Mouse (Mus musculus) adrenal gland, postnatal 36 days (tissue): ENCODE results near the gene Smim15. TPM values are rescaled to one million over a fixed set of nuclear protein-coding genes. Genes with fewer than 3 reads are reported as not detected.

ENCODE experiments used
- DNase-seq, 2 experiments: peaks; one replicate each; pipeline ENCODE4 v3.0.0; 2021; ENCODE audit warnings: mixed read lengths in 1 of 2
- total RNA-seq, 2 experiments: library from RNA; stranded (reverse); gene quantifications; 2 replicates each; pipeline ENCODE4 v1.2.3; 2021

Smim15 gene
- total RNA-seq, 2 experiments from 2014 or later: 42.4 to 49.5 TPM

GRCm38 (mm10) chr13:108062900-108063299 is 18.7 kb downstream of the Smim15 start:
- no peak for DNase-seq

DNA sequence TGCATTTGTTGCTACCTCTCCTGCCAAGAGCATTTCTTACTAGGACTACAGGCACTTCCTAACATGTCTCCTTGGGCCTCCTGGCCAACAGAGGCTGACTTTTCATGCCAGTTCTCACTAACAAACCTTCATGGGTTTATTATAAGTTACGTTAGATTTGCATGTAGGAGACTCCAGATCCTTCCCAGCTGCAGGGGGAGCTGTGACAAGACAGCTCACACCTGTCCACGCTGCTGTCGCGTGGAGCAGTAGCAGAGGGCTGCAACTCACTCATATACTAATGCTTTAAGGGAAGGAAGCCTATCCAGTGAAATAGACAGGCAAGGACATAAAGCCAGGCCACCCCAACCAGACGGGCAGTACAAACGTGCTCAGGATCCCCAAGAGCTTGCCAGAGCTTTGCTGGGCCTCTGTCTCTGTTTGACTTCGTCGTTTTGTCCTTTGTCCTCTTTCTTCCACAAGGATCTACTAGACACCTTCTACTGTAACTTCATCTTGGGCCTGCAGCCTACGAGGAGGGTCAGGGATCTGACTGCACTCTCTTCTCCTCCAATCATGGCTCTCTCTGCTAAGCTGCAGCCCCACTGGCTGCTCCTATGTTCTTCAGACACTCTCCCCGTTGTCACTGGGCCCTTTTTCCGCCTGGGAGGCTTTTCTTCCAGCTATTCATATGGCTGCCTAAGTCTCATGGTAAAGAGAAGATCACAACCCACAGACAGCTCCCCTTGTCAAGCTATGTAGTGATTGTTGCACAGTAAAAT is 19.3 kb downstream of the Smim15 start:
- no peak for DNase-seq

GRCm38 (mm10) chr13:108064331-108064730 is 20.1 kb downstream of the Smim15 start:
- DNase-seq: no peak

DNA sequence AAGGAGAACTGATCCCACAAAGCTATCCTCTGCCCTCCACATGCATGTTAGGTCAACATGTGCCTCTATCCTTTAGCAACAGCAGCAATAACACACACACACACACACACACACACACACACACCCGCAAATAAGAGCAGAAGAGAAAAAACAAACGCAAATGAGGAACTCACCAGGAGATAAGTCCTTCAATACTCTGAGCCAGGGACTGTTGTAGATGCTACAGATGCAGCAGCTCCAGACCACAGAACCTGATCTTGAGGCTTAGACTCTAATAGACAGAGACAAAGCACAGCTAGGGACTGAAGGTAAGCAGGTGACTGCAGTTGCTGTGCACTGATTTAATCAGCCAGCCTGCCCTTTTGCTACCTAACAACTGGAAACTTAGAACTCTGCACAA is 21.8 kb downstream of the Smim15 start:
- DNase-seq: no peak

DNA sequence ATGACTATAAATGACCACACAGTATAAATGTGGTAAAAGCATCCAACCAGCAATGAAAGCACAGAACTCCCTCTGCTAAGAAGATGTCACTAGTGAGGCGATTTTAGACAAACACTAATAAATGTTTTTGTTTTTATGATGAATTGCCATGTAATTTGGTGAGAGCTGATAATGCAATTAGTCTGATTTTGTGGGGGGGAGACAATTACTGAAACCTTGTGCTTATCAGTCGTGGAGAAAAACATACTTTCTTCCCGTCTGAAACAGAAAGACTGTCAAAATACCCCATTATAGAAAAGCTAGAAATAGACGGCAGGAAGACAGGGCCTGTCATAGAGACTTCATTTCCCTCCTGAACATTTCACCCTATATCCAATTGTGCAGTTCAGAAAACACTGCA is 24.9 kb downstream of the Smim15 start:
- DNase-seq: no peak

- no peak for DNase-seq
Observed at GRCm38 (mm10) chr13:108070171-108070570, 25.9 kb downstream of the Smim15 start.

DNA sequence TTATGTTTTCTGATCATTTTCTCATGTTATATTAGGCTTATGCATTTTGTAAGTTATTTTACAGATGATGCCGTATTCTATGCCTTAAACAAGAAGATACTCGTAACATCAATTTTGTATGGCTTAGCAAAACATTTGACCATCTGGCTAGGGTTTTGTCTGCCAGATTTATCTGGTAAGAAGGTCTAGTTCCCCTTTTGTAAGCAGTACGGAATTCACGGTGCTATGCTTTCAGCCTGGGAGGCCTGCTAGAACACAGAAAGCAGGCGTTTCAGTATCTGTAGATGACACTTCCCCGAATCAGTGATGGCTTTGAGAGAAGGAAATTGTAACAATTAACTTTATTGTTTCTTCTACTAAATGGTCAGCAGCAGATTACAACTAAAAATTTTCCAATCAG is 33.2 kb downstream of the Smim15 start:
- no peak for DNase-seq

GRCm38 (mm10) chr13:108077901-108078300 is 33.7 kb downstream of the Smim15 start:
- no peak for DNase-seq

- no peak for DNase-seq
Observed at GRCm38 (mm10) chr13:108084086-108084485, 39.8 kb downstream of the Smim15 start.

DNA sequence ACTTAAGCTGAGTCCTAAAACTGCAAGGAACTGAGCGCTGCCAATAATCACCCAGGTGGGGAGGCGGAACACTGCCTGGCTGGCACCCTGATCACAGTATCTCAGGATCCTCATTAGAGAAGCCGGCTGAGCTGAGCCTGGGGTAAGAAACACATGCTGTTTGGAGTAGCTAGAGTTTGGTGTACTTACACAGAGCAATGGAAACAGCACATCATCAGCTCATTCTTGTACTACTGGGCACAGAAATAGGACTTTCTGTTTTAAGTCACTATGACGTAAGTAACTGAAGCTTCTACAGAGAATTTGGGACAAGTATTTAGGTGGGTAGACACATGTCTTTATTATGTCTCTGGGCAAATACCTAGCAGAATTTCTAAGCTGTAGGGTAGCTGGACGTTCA is 41.8 kb downstream of the Smim15 start:
- no peak for DNase-seq

- no peak for DNase-seq
Observed at GRCm38 (mm10) chr13:108086724-108087123, 42.5 kb downstream of the Smim15 start.

- DNase-seq: no peak
Observed at GRCm38 (mm10) chr13:108092290-108092689, 48.0 kb downstream of the Smim15 start.

DNA sequence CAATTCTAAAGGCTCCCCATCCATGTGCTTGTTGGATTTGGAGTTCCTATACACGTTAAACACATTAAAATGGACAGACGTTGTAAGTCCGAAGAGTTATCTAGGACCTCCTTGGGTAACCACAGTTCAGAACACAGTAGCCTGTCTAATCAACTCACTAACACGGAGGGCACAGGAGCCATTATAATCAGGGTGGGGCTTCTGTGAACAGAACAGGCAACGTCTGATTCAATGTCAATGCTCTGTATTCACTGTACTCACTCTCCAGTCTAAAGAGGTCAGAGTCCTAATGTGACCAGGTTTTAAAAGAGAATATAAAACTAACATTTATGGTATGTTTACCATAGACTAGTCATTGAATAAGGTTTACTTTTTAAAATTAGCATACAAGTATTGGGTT is 50.4 kb downstream of the Smim15 start:
- no peak for DNase-seq

DNA sequence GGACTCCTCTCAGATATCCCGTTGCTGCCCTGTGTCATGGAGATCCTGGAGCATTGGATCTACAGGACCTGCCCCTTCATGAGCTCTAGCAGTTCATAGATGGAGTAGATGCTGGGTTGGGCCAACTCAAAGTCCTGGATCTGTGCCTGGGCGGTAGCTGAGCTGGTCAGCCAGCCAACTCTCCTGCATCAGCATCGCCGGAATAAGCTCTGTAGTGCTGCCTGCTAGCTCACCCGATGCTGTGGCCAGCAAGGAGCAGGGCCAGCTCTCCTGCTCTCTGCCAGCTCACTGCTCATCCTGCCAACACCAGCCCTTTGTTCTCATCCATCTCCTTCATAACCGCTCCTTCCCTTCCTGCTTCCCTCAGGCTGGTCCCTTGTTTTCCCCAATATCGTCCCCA is 51.4 kb downstream of the Smim15 start:
- peak in 1 of 2 experiments; percentile 2 for DNase-seq

DNA sequence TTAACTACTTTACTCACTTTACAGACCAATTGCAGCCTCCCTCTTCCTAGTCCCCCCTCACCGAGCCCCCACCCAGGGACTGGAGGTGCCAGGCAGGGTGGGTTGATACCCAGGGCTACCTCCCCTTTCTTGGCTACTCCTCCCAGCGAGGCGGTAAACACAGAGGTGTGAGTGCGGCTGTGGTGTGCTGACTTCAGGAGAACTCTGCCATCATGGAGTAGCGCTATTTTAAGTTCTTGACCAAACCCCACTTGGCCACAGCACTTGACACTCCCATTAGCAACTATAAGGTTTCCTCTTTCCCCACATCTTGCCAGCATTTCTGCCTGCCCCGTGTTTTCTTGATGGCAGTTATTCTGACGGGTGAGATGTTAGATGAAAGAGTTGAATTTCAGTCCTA is 52.2 kb downstream of the Smim15 start:
- no peak for DNase-seq

Other genes with a start within 250 kb of the Smim15 start
- gene Ndufaf2, start 114.2 kb downstream of the Smim15 start, total RNA-seq: 10 to 100 TPM; 27.6 to 33.9 TPM
- gene Ercc8, start 114.3 kb downstream of the Smim15 start, total RNA-seq: 10 to 100 TPM in 1 of 2 experiments, 1 to 10 TPM in 1; 8.6 to 10.0 TPM
- gene Elovl7, start 170.0 kb downstream of the Smim15 start, total RNA-seq: 1 to 10 TPM; 2.7 to 4.7 TPM